ENCODE assay signal across 10 mouse cellular contexts in genomic region chr5:139388694-139389675, GRCm38 (mm10). TPM values are rescaled to one million over a fixed set of nuclear protein-coding genes. Genes with fewer than 3 reads are reported as not detected.
A peak's percentile ranks its signal among the peaks of the same experiment; 100 is the strongest.
DNase-seq lines count a peak whose midpoint lies in the region; ATAC-seq lines count a peak whose summit lies in the region.
"Had no signal": no experiment of that assay in that cellular context is flagged by ENCODE, and none has a peak within 500 bp of the region (broad histone marks: within the 10 kb centered on the region; RNA-seq: fewer than 3 reads in every experiment).

No protein-coding gene starts in this region.

- H3K36me3 ChIP-seq in midbrain, embryonic 12.5 days, result no peaks in the 10 kb centered on the region

- intact Hi-C loops in gastrocnemius, postnatal 36 days (cut with DNase I), result no loop called here

- no peaks in the 10 kb centered on the region for H3K27me3 ChIP-seq in midbrain, embryonic 12.5 days

- no peak overlapping the region for H3K4me2 ChIP-seq in midbrain, embryonic 12.5 days (replicated peaks)

- 79% methylated on average over 17 of the region's 17 CpGs for WGBS in midbrain, embryonic 12.5 days

- no peak overlapping the region for H3K9ac ChIP-seq in midbrain, embryonic 12.5 days (replicated peaks)

- peak; percentile 64 for ATAC-seq in erythroid progenitor cell, adult 5-6 weeks (replicated peaks; ENCODE audit: low FRiP score, poor library complexity, severe bottlenecking)
- ATAC-seq in midbrain, embryonic 12.5 days (ENCODE audit: low FRiP score, low read depth), result no peak

- no peak overlapping the region for H3K4me3 ChIP-seq in midbrain, embryonic 12.5 days

- peaks cover 11% of the 10 kb centered on the region; the same call in 1 of the 2 replicates for H3K4me1 ChIP-seq in midbrain, embryonic 12.5 days

- no peaks in the 10 kb centered on the region for H3K9me3 ChIP-seq in midbrain, embryonic 12.5 days

- 0 out of 2 replicates have a peak overlapping the region, but pooled peaks have one; percentile 4 for H3K27ac ChIP-seq in midbrain, embryonic 12.5 days (replicated peaks)

- peak; percentile 50 for DNase-seq in gastrocnemius, adult 18-20 months (ENCODE audit: low spot score)
- DNase-seq in gastrocnemius, postnatal 36 days, result no peak
- peak; percentile 62 for DNase-seq in CD4-positive, CD25-positive, alpha-beta regulatory T cell, adult 2 months (ENCODE audit: low read depth, low spot score)
- DNase-seq in layer of hippocampus, adult 8-10 months (ENCODE audit: low spot score in 2 of 2), result peak; percentile 58 to 59
- no peak for DNase-seq in adipocyte (ENCODE audit: low spot score)
- DNase-seq in cerebellum, adult 9-11 months, result no peak

RNA-seq across cellular contexts. Expression of gene Gpr146, which starts 11.5 kb away (rescaled TPM):
- total RNA-seq in gastrocnemius, adult 18-20 months (2021), result 10 to 100 TPM; 21.8 to 28.9 TPM
- total RNA-seq in gastrocnemius, postnatal 36 days (2021), result 10 to 100 TPM; 25.3 to 30.4 TPM
- total RNA-seq in erythroid progenitor cell, adult 5-6 weeks (2015; ENCODE audit: low replicate concordance), result 34.0 and 38.9 TPM in 2 replicates
- total RNA-seq in erythroid progenitor cell, adult 5-6 weeks (2017; ENCODE audit: low replicate concordance), result 37.8 and 43.8 TPM in 2 replicates
- total RNA-seq in layer of hippocampus, adult 8-10 months (2022), result 10 to 100 TPM; 12.2 to 14.8 (median 13.2) TPM
- 1.8 and 2.6 TPM in 2 replicates for polyA plus RNA-seq in midbrain, embryonic 12.5 days (2016; fragmentation: Nextera tagmentation; extraction: Ambion mirVana)

RNA-seq across cellular contexts. Expression of gene C130050O18Rik, which starts 16.1 kb away (rescaled TPM):
- total RNA-seq in gastrocnemius, adult 18-20 months (2021), result under 1 TPM; 0.12 to 0.21 TPM
- under 1 TPM; 0.13 to 0.35 TPM for total RNA-seq in gastrocnemius, postnatal 36 days (2021)
- total RNA-seq in erythroid progenitor cell, adult 5-6 weeks (2015; ENCODE audit: low replicate concordance), result 2.9 TPM in 1 of 2 replicates, not detected in the other
- total RNA-seq in erythroid progenitor cell, adult 5-6 weeks (2017; ENCODE audit: low replicate concordance), result 0.26 TPM in 1 of 2 replicates, not detected in the other
- 1 to 10 TPM in 2 of 4 experiments, under 1 TPM in 2; 0.54 to 1.2 (median 0.83) TPM for total RNA-seq in layer of hippocampus, adult 8-10 months (2022)
- polyA plus RNA-seq in midbrain, embryonic 12.5 days (2016; fragmentation: Nextera tagmentation; extraction: Ambion mirVana), result 0.22 and 0.36 TPM in 2 replicates

RNA-seq across cellular contexts. Expression of gene Gper1, which starts 34.0 kb away (rescaled TPM):
- under 1 TPM; 0.59 to 0.82 TPM for total RNA-seq in gastrocnemius, adult 18-20 months (2021)
- 1 to 10 TPM; 1.1 to 1.2 TPM for total RNA-seq in gastrocnemius, postnatal 36 days (2021)
- total RNA-seq in erythroid progenitor cell, adult 5-6 weeks (2015; ENCODE audit: low replicate concordance), result not detected in 2 replicates
- not detected in 2 replicates for total RNA-seq in erythroid progenitor cell, adult 5-6 weeks (2017; ENCODE audit: low replicate concordance)
- 1 to 10 TPM; 3.4 to 5.1 (median 4.2) TPM for total RNA-seq in layer of hippocampus, adult 8-10 months (2022)
- 2.3 and 3.7 TPM in 2 replicates for polyA plus RNA-seq in midbrain, embryonic 12.5 days (2016; fragmentation: Nextera tagmentation; extraction: Ambion mirVana)

RNA-seq across cellular contexts. Expression of gene Cyp2w1, which starts 36.6 kb away (rescaled TPM):
- total RNA-seq in gastrocnemius, adult 18-20 months (2021), result not detected
- not detected for total RNA-seq in gastrocnemius, postnatal 36 days (2021)
- total RNA-seq in erythroid progenitor cell, adult 5-6 weeks (2015; ENCODE audit: low replicate concordance), result not detected in 2 replicates
- total RNA-seq in erythroid progenitor cell, adult 5-6 weeks (2017; ENCODE audit: low replicate concordance), result not detected in 2 replicates
- not detected for total RNA-seq in layer of hippocampus, adult 8-10 months (2022)
- polyA plus RNA-seq in midbrain, embryonic 12.5 days (2016; fragmentation: Nextera tagmentation; extraction: Ambion mirVana), result 0.20 and 0.64 TPM in 2 replicates
- total RNA-seq: gastrocnemius, postnatal 4 days had no signal
- polyA plus RNA-seq: C2C12 had no signal

RNA-seq across cellular contexts. Expression of gene Cox19, which starts 37.8 kb away (rescaled TPM):
- 10 to 100 TPM; 55.0 to 68.4 TPM for total RNA-seq in gastrocnemius, adult 18-20 months (2021)
- total RNA-seq in gastrocnemius, postnatal 36 days (2021), result 10 to 100 TPM; 52.8 to 68.3 TPM
- total RNA-seq in erythroid progenitor cell, adult 5-6 weeks (2015; ENCODE audit: low replicate concordance), result 8.8 and 11.9 TPM in 2 replicates
- total RNA-seq in erythroid progenitor cell, adult 5-6 weeks (2017; ENCODE audit: low replicate concordance), result 5.3 and 29.0 TPM in 2 replicates
- total RNA-seq in layer of hippocampus, adult 8-10 months (2022), result 10 to 100 TPM; 59.0 to 75.5 (median 67.5) TPM
- 121 and 125 TPM in 2 replicates for polyA plus RNA-seq in midbrain, embryonic 12.5 days (2016; fragmentation: Nextera tagmentation; extraction: Ambion mirVana)

Comparison
In these comparisons a context has a peak if more than half of its experiments do, and no peak if none do; other contexts are left out.
1. DNase-seq: peak in gastrocnemius, adult 18-20 months (single experiment), CD4-positive, CD25-positive, alpha-beta regulatory T cell, adult 2 months (single experiment) and layer of hippocampus, adult 8-10 months (2 of 2); none in gastrocnemius, postnatal 36 days (0 of 2), adipocyte (single experiment) and cerebellum, adult 9-11 months (single experiment).